Mouse (Mus musculus): ENCODE results near the gene Kank3.

- no peak for TF ChIP-seq CTCF (IDR thresholded peaks at IDR 0.05; ENCODE audit: low read depth)
- no peak for TF ChIP-seq EP300 (optimal IDR thresholded peaks at IDR 0.05)
Measured at GRCm38 (mm10) chr17:33844196-33844595, 33.9 kb downstream of the Kank3 start.
